Mouse (Mus musculus) forebrain, embryonic 11.5 days (tissue): ENCODE data around the gene Mansc4. TPM values are rescaled to one million over a fixed set of nuclear protein-coding genes. Genes with fewer than 3 reads are reported as not detected.
A peak's percentile ranks its signal among the peaks of the same experiment; 100 is the strongest.

Experiments used
- ATAC-seq: fragments of 200-750 bp; cut with Nextera tagmentation; replicated peaks from 2 replicates; pipeline ENCODE4 v1.8.0; 2017; ENCODE audit warnings: moderate TSS enrichment; ENCODE audit not compliant: low FRiP score
- DNase-seq: peaks from one replicate; pipeline ENCODE4 v3.0.0-alpha.2; 2017; ENCODE audit warnings: low spot score
- H3K27ac ChIP-seq: fragments of 300-500 bp; sonication (generic); 2 replicates; pipeline ENCODE4 v1.5.1; 2014; ENCODE audit warnings: low read depth, low read length
- H3K27me3 ChIP-seq: fragments of 300-500 bp; sonication (generic); 2 replicates; pipeline ENCODE4 v1.6.1; 2014; ENCODE audit warnings: mild to moderate bottlenecking, low read length, mixed read lengths; ENCODE audit not compliant: control insufficient read depth, insufficient read depth
- H3K36me3 ChIP-seq: fragments of 300-500 bp; sonication (generic); 2 replicates; pipeline ENCODE4 v1.6.1; 2014; ENCODE audit warnings: mild to moderate bottlenecking, low read length, moderate library complexity, mixed read lengths; ENCODE audit not compliant: control insufficient read depth, insufficient read depth
- H3K4me1 ChIP-seq: fragments of 300-500 bp; sonication (generic); replicated peaks from 2 replicates; pipeline ENCODE4 v1.6.1; 2014; ENCODE audit warnings: low read length, mixed read lengths; ENCODE audit not compliant: control insufficient read depth, insufficient read depth
- H3K4me2 ChIP-seq: fragments of 300-500 bp; sonication (generic); 2 replicates; pipeline ENCODE4 v1.6.1; 2014; ENCODE audit warnings: low read depth, mild to moderate bottlenecking, low read length, moderate library complexity, mixed read lengths; ENCODE audit not compliant: severe bottlenecking
- H3K4me3 ChIP-seq: fragments of 300-500 bp; sonication (generic); 2 replicates; pipeline ENCODE4 v1.5.1; 2014; ENCODE audit warnings: low read depth, low read length
- H3K9ac ChIP-seq: fragments of 300-500 bp; sonication (generic); 2 replicates; pipeline ENCODE4 v1.6.1; 2014; ENCODE audit warnings: low read length
- H3K9me3 ChIP-seq: fragments of 300-500 bp; sonication (generic); 2 replicates; pipeline ENCODE4 v1.6.1; 2016; ENCODE audit warnings: low read length, mixed read lengths; ENCODE audit not compliant: control insufficient read depth
- WGBS: fragments of 180-500 bp; shearing (Covaris S2); extraction: QIAGEN DNeasy Blood & Tissue Kit; methylation state at CpG from one replicate; pipeline ENCODE4 v1.1.7; 2014; 5-methylcytosine and 5-hydroxymethylcytosine counted together
- polyA plus RNA-seq: library from polyadenylated mRNA; unstranded; fragments of >200 nt; fragmentation: Nextera tagmentation; extraction: Ambion mirVana; gene quantifications from 2 replicates; pipeline ENCODE4 v1.2.1, GENCODE M21; 2014

Gene Mansc4
- polyA plus RNA-seq, 1 experiment from 2014 or later, result 1.1 TPM

DNA sequence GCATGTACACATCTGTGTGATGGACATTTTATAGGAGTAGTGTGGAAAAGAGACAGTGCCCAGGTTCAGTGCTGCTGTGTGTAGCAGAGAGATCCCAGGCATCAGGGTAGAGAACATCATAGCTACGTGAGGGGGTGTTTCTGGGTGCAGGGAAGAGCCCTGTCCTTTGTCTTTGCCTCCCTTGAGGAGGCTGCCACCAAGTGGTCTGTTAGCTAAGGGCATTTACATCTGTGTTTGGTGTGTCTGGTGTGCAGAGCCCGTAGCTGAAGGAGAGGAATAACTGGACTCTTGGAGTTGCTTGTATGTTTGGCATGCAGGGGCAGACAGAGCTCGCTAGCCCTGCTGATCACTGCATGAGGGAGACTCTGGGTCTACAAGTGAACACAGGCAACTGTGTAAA, 15.5 kb upstream of the Mansc4 start:
- H3K27me3 ChIP-seq, result no peaks in the 10 kb centered on the region
- no peaks in the 10 kb centered on the region for H3K4me1 ChIP-seq
- H3K4me2 ChIP-seq, result no peak overlapping the region
- H3K36me3 ChIP-seq, result no peaks in the 10 kb centered on the region
- no peak overlapping the region for H3K27ac ChIP-seq
- DNase-seq (no peak), ATAC-seq (no peak)
- WGBS, result 90% methylated on average over 3 of the region's 3 CpGs
- H3K9me3 ChIP-seq, result no peaks in the 10 kb centered on the region
- H3K4me3 ChIP-seq, result no peak overlapping the region
- H3K9ac ChIP-seq, result no peak overlapping the region

DNA sequence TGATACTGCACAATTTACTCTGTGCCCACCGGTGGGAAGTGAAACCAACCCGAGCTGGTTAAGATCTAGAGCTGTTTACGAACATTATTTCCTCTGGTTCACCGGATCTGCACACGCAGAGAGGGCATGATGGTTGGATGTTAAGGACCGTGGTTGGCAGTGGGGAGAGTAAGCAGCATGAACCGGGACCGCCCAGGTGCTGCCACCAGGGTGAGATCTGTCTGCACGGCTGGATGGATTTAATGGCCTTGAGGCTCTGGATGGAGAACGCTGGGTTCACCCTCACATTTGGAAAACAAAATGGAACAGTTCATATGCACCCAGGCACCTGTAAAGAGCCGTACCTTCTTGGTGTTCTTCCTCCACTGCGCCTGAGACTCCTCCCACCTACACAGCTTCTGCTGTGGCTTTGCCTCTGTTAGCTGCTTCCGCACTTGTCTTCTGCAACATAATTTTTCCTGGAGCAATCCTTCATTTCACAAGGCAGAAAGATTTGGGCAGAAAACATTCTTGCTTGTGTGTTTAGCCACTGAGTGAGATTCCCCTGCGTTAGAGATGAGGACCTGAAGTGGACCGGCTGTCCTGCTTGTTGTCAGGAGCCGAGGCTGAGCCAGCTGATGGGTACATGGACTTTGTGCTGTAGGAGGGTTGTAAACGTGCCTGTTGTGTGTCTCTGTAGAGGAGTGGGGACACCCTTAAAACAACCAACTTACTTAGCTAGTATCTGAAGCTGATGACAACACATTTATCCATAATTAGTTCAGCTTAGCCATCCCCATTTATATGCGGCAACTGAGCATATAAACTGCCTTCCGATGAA, 12.8 kb upstream of the Mansc4 start:
- no peak overlapping the region for H3K9ac ChIP-seq
- H3K9me3 ChIP-seq, result no peaks in the 10 kb centered on the region
- H3K36me3 ChIP-seq, result no peaks in the 10 kb centered on the region
- DNase-seq (no peak), ATAC-seq (no peak)
- H3K27me3 ChIP-seq, result no peaks in the 10 kb centered on the region
- no peak overlapping the region for H3K27ac ChIP-seq
- H3K4me2 ChIP-seq, result no peak overlapping the region
- H3K4me1 ChIP-seq, result no peaks in the 10 kb centered on the region
- WGBS, result 86% methylated on average over 19 of the region's 19 CpGs
- H3K4me3 ChIP-seq, result no peak overlapping the region

DNA sequence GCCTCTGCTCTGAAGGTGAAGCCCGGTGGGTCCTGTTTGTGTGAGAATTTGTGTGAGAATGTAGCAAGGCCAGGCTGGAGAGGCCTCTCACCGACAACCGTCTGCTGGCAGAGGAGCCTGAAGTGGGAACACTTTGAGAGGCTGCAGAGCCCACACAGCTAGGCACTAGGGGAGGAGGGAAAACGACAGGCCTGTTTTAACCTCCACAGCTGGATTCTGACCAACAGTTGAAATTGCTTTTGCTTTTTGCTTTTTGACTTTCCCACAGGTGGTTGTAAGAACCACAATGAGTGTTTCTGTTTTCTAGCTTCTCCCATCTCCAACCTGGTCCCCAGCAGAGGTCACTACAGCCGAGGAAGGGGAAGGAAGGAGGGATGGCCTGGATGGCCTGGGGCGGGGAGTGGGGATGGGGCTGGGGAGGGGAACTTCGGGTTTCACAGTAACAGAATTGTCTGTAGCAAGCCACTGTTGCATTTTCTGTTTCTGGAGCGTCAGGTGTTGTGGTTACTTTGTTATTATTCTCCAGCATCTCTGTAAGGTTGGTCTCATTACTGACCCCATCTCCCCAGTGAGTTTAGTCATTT, 10.6 kb upstream of the Mansc4 start:
- no peak for ATAC-seq
- Histone ChIP-seq H3K4me1 (peaks cover 4% of the 10 kb centered on the region; the same call in 1 of the 2 replicates), H3K4me3 (no peak overlapping the region), H3K36me3 (no peaks in the 10 kb centered on the region), H3K9ac (no peak overlapping the region), H3K27me3 (no peaks in the 10 kb centered on the region), H3K4me2 (no peak overlapping the region), H3K27ac (no peak overlapping the region), H3K9me3 (no peaks in the 10 kb centered on the region)
- no peak for DNase-seq
- 53% methylated on average over 8 of the region's 8 CpGs for WGBS

DNA sequence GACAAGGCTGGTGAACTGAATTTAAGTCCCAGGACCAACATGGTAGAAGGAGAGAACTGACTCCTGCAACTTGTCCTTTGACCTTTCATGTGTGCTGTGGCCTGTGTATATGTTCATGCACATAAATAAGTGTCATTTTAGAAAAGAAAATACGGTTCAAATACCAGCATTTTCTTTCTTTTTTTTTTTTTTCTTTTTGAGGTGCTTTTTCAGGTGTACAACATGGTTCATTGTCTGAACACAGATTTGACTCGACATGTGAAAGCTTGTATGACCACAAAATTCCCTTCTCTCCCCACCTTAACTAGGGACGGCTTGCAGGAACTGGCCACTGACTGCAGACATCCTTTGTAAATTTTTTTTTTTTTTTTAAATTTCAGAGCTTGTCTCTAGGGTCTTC, 10.1 kb upstream of the Mansc4 start:
- Histone ChIP-seq H3K9ac (no peak overlapping the region), H3K36me3 (no peaks in the 10 kb centered on the region), H3K4me1 (peaks cover 5% of the 10 kb centered on the region; the same call in 1 of the 2 replicates), H3K27ac (no peak overlapping the region), H3K27me3 (no peaks in the 10 kb centered on the region), H3K9me3 (no peaks in the 10 kb centered on the region), H3K4me3 (no peak overlapping the region), H3K4me2 (no peak overlapping the region)
- WGBS, result 80% methylated on average over 3 of the region's 3 CpGs
- ATAC-seq, result no peak
- DNase-seq, result no peak

DNA sequence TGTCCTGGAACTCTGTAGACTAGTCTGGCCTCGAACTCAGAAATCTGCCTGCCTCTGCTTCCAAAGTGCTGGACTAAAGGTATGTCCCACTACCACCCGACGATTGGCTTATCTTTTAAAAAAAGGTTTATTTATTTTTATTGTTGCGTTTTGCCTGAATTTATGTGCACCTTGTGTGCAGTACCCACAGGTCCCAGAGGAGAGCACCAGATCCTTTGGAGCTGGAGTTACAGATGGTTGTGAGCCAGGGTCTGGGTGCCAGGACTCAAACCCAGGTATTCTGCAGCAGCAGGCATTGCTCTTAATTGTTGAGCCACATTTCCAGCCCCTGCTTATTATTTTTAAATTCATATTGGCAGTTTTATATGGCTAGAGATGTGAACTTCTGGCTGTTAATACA, 9.3 kb upstream of the Mansc4 start:
- H3K4me2 ChIP-seq, result no peak overlapping the region
- ATAC-seq (no peak), DNase-seq (no peak)
- H3K4me1 ChIP-seq, result peaks cover 5% of the 10 kb centered on the region; the same call in 1 of the 2 replicates
- no peaks in the 10 kb centered on the region for H3K9me3 ChIP-seq
- no peaks in the 10 kb centered on the region for H3K36me3 ChIP-seq
- H3K4me3 ChIP-seq, result no peak overlapping the region
- WGBS, result 93% methylated on average over 4 of the region's 4 CpGs
- H3K27me3 ChIP-seq, result no peaks in the 10 kb centered on the region
- H3K9ac ChIP-seq, result no peak overlapping the region
- H3K27ac ChIP-seq, result no peak overlapping the region

DNA sequence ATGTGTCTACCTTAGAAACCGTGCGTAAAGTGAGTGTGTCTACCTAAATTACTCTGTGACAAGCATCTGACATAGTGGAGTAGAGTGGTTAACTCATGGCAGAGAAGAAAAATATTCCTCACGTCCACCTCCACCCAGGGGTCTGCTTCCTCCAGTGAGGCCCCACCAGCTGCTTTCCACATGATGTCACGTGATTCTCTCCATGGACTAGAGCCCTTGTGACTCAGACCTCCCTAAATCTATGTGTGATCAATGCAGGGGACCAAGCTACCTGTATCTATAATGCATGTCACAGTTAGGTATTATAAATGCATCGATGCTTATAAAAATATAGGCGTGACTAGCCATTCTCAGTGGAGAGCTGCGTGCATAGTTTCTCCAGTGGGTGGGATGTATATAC, 7.9 kb upstream of the Mansc4 start:
- Histone ChIP-seq H3K4me1 (peaks cover 10% of the 10 kb centered on the region; the same call in 1 of the 2 replicates), H3K4me2 (no peak overlapping the region), H3K4me3 (no peak overlapping the region), H3K9me3 (no peaks in the 10 kb centered on the region), H3K27me3 (no peaks in the 10 kb centered on the region; the same call in 1 of the 2 replicates), H3K9ac (no peak overlapping the region), H3K27ac (no peak overlapping the region), H3K36me3 (no peaks in the 10 kb centered on the region)
- DNase-seq, result no peak
- WGBS, result 83% methylated on average over 7 of the region's 7 CpGs
- no peak for ATAC-seq

DNA sequence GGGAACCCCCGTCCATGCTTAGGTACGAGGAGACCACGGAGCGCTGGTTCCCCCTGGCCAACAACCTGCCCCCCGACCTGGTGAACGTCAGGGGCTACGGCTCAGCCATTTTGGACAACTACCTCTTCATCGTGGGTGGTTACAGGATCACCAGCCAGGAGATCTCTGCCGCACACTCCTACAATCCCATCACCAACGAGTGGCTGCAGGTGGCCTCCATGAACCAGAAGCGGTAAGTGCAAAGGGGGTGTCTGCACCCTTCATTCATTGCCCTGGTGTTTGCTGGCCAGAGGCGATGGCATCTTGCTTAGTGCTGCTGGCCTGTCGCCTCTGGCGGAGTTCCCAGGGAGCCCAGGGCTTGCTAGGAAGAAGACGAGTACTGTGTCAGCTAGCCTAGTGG, 5.3 kb upstream of the Mansc4 start:
- H3K36me3 ChIP-seq, result no peaks in the 10 kb centered on the region
- H3K27me3 ChIP-seq, result no peaks in the 10 kb centered on the region; the same call in none of the 2 replicates
- no peaks in the 10 kb centered on the region for H3K9me3 ChIP-seq
- H3K4me2 ChIP-seq, result peak overlapping the region; percentile 98
- 2% methylated on average over 15 of the region's 15 CpGs for WGBS
- DNase-seq (peak; percentile 56), ATAC-seq (no peak)
- H3K4me1 ChIP-seq, result peaks cover 10% of the 10 kb centered on the region; the same call in 1 of the 2 replicates
- H3K9ac ChIP-seq, result peak overlapping the region; percentile 88
- H3K27ac ChIP-seq, result no peak overlapping the region
- H3K4me3 ChIP-seq, result peak overlapping the region; percentile 74

DNA sequence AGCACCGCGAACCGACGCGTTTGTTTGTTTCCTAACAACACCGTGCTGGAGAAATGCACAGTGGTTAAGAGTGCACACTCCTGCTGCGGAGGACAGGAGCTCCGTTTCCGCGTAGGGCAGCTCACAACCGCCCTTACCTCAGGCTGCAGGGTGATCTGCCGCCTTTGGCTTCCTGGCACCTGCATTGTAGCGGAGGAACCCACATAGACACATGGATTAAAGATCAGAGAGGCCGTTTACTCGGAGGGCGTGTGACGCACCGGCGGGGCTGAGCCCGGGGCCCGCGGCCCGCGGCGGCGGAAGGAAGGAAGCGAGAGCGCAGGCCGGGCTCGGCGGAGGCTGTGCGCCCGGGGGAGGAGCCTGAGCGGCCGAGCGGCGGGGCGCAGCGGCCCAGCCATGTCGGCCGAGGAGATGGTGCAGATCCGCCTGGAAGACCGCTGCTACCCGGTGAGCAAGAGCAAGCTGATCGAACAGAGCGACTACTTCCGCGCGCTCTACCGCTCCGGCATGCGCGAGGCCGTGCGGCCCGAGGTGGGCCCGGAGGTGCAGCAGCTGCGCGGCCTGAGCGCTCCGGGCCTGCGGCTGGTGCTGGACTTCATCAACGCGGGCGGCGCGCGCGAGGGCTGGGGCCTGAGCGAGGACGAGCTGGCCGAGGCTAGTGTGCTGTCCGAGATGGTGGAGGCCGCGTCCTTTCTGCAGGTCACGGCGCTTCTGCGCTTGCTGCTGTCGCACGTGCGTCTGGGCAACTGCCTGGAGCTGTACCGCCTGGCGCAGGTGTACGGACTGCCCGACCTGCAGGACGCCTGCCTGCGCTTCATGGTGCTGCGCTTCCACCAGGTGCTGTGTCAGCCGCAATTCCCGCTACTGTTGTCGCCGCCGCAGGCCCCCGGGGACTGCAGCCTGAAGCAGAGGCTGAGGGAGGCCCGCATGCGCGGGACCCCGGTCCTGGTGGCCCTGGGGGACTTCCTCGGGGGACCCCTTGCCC, 4.6 kb upstream of the Mansc4 start, which contains the start of gene Klhl42:
Klhl42 (plus strand) TSS at position 244 of the 985 bp plus-strand sequence.
- peak within 1 kb of the TSS; percentile 68 for H3K27ac ChIP-seq
- H3K4me3 ChIP-seq, result peak within 1 kb of the TSS; percentile 74
- peak within 1 kb of the TSS; percentile 88 for H3K9ac ChIP-seq
- H3K4me2 ChIP-seq, result peak within 1 kb of the TSS; percentile 98
- no peaks in the 10 kb centered on the region for H3K9me3 ChIP-seq
- WGBS, result under 1% methylated on average over 98 of the region's 99 CpGs
- peak; percentile 86 for DNase-seq
- peaks cover 14% of the 10 kb centered on the region; the same call in 1 of the 2 replicates for H3K4me1 ChIP-seq
- H3K36me3 ChIP-seq, result no peaks in the 10 kb centered on the region
- H3K27me3 ChIP-seq, result no peaks in the 10 kb centered on the region; the same call in none of the 2 replicates
- ATAC-seq, result peak; percentile 90
